Mouse (Mus musculus) ES-E14 (cell line): ENCODE measurements around the gene Igfbp1.

ENCODE experiments used
- HCFC1 ChIP-seq: IDR thresholded peaks from 2 replicates; pipeline ENCODE4 v1.6.1; 2012; ENCODE audit warnings: low read length, inconsistent platforms, borderline replicate concordance; ENCODE audit not compliant: insufficient read depth
- MAFK ChIP-seq: IDR thresholded peaks from 2 replicates; pipeline ENCODE4 v1.6.1; 2014; ENCODE audit warnings: mild to moderate bottlenecking, low read depth, low read length, inconsistent platforms; ENCODE audit not compliant: insufficient read depth
- ZNF384 ChIP-seq: IDR thresholded peaks from 2 replicates; pipeline ENCODE4 v1.6.1; 2012; ENCODE audit warnings: low read depth, low read length, inconsistent platforms

DNA sequence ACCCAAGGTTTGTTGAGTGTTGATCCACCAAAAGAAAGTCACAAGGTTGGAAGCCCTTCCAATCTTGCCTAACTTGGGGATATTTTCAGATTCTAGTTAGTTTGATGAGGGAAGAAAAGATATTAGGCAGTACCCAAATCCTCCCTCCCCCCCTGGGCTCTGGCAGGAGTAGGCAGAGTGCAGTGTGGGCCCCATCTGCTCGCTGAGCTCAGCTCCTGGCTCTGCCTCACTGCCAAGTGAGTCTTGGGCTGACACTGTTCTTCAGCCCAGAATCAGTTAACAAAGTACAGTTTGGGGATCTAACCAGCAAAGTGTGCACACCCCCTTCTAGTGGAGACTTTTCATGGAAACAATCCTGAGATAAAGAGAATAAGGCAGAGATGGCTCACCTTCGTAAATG, 28.6 kb downstream of the Igfbp1 start:
- TF ChIP-seq ZNF384, result no peak
- TF ChIP-seq MAFK, result no peak
- no peak for TF ChIP-seq HCFC1
